Mouse (Mus musculus): ENCODE measurements at regions not wholly inside any gene's neighbourhood (a gene's known extent, or its start where the extent isn't known, plus 50 kb on each side); places are given as distances from the start of the nearest gene placed in this dataset.
A peak's percentile ranks its signal among the peaks of the same experiment; 100 is the strongest.

DNA sequence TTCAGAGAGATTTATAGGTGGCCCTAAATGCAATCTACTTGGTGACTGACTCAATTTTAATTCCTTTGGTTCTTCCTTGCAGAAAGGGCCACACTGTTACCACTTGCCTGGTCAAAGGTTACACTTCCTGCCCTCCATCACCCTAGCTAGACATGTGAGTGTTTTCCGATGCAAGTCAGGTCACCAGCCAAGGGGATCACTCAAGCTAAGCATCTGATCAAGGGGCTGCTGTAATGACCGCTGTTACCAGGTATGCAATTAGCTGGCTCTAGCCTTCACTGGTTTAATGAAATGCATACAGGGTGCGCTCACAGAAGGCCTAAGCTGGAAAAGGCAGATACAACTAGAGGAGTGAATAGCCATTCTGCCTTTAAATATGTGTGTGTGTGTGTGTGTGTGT is 105.1 kb downstream of the Mtx2 start:
- no peak overlapping the region for H3K4me2 ChIP-seq (ENCODE audit: insufficient read depth, low read depth, poor library complexity, severe bottlenecking)
- dilution Hi-C loops (cut with MboI; ENCODE audit: extremely low pct_ligation_motif_present, extremely low pct_unique_long_range_greater_than_20kb, low sequenced_read_pairs), result no loop called here
- no peaks in the 10 kb centered on the region for H3K9me3 ChIP-seq (replicated peaks; ENCODE audit: low read length)
- H3K4me1 ChIP-seq (ENCODE audit: control insufficient read depth in 1 of 2, insufficient read depth in 2 of 2), result no peaks in the 10 kb centered on the region
- H3K27ac ChIP-seq (ENCODE audit: insufficient read depth, low read depth), result no peak overlapping the region
- no peaks in the 10 kb centered on the region for H3K79me2 ChIP-seq (replicated peaks; ENCODE audit: control insufficient read depth, extremely low read depth, insufficient read depth, poor library complexity, severe bottlenecking)
- H3K36me3 ChIP-seq (replicated peaks in 1 of 2; ENCODE audit: control insufficient read depth in 1 of 2, insufficient read depth in 1 of 2, low read length in 1 of 2), result no peaks in the 10 kb centered on the region
- H3K27me3 ChIP-seq (replicated peaks), result no peaks in the 10 kb centered on the region
- no peak overlapping the region for H3K4me3 ChIP-seq (replicated peaks in 1 of 3; ENCODE audit: low read depth in 2 of 3, low read length in 2 of 3, poor library complexity in 1 of 3)
- no peak overlapping the region for H3K9ac ChIP-seq (ENCODE audit: insufficient read depth, low read depth)
- no peak for DNase-seq (ENCODE audit: extremely low read depth)
- in situ Hi-C loops (cut with MboI; ENCODE audit: low pct_ligation_motif_present, low pct_unique_long_range_greater_than_20kb, low sequenced_read_pairs), result no loop called here
- TF ChIP-seq CHD1 (IDR thresholded peaks at IDR 0.05; ENCODE audit: low read depth, low read length), result no peak
- TF ChIP-seq MEF2A (IDR thresholded peaks at IDR 0.05; ENCODE audit: borderline replicate concordance, low read depth, low read length), result no peak
- no peak for TF ChIP-seq ZMIZ1 (IDR thresholded peaks at IDR 0.05; ENCODE audit: low read depth, low read length)

- in situ Hi-C loops (cut with MboI; ENCODE audit: low pct_ligation_motif_present, low pct_unique_long_range_greater_than_20kb, low sequenced_read_pairs), result no loop called here
- Histone ChIP-seq H3K9ac (ENCODE audit: insufficient read depth, low read depth) (no peak overlapping the region), H3K79me2 (replicated peaks; ENCODE audit: control insufficient read depth, extremely low read depth, insufficient read depth, poor library complexity, severe bottlenecking) (no peaks in the 10 kb centered on the region), H3K4me2 (ENCODE audit: insufficient read depth, low read depth, poor library complexity, severe bottlenecking) (no peak overlapping the region), H3K27me3 (replicated peaks) (no peaks in the 10 kb centered on the region), H3K27ac (ENCODE audit: insufficient read depth, low read depth) (no peak overlapping the region), H3K36me3 (replicated peaks in 1 of 2; ENCODE audit: control insufficient read depth in 1 of 2, insufficient read depth in 1 of 2, low read length in 1 of 2) (no peaks in the 10 kb centered on the region), H3K4me1 (ENCODE audit: control insufficient read depth in 1 of 2, insufficient read depth in 2 of 2) (peaks cover 0 to 2% of the 10 kb centered on the region in 2 experiments; a peak in 1 of 4 replicates), H3K9me3 (replicated peaks; ENCODE audit: low read length) (no peaks in the 10 kb centered on the region), H3K4me3 (replicated peaks in 1 of 3; ENCODE audit: low read depth in 2 of 3, low read length in 2 of 3, poor library complexity in 1 of 3) (no peak overlapping the region)
- dilution Hi-C loops (cut with MboI; ENCODE audit: extremely low pct_ligation_motif_present, extremely low pct_unique_long_range_greater_than_20kb, low sequenced_read_pairs), result no loop called here
- DNase-seq (ENCODE audit: extremely low read depth), result no peak
- TF ChIP-seq BHLHE40 (IDR thresholded peaks at IDR 0.05; ENCODE audit: low read depth, low read length) (0 out of 2 replicates have a peak, but pooled peaks have one; percentile 7), MAFK (IDR thresholded peaks at IDR 0.05; ENCODE audit: insufficient replicate concordance, low read length) (no peak)
These were observed 107.6 kb downstream of the Mtx2 start for GRCm38 (mm10) chr2:74933190-74933589.

- H3K27ac ChIP-seq (ENCODE audit: insufficient read depth, low read depth), result no peak overlapping the region
- no peaks in the 10 kb centered on the region for H3K27me3 ChIP-seq (replicated peaks)
- H3K4me3 ChIP-seq (replicated peaks in 1 of 3; ENCODE audit: low read depth in 2 of 3, low read length in 2 of 3, poor library complexity in 1 of 3), result no peak overlapping the region
- peaks cover 0 to 2% of the 10 kb centered on the region in 2 experiments; a peak in 1 of 4 replicates for H3K4me1 ChIP-seq (ENCODE audit: control insufficient read depth in 1 of 2, insufficient read depth in 2 of 2)
- in situ Hi-C loops (cut with MboI; ENCODE audit: low pct_ligation_motif_present, low pct_unique_long_range_greater_than_20kb, low sequenced_read_pairs), result no loop called here
- DNase-seq (ENCODE audit: extremely low read depth), result no peak
- H3K9me3 ChIP-seq (replicated peaks; ENCODE audit: low read length), result no peaks in the 10 kb centered on the region
- no peak overlapping the region for H3K4me2 ChIP-seq (ENCODE audit: insufficient read depth, low read depth, poor library complexity, severe bottlenecking)
- no peaks in the 10 kb centered on the region for H3K79me2 ChIP-seq (replicated peaks; ENCODE audit: control insufficient read depth, extremely low read depth, insufficient read depth, poor library complexity, severe bottlenecking)
- dilution Hi-C loops (cut with MboI; ENCODE audit: extremely low pct_ligation_motif_present, extremely low pct_unique_long_range_greater_than_20kb, low sequenced_read_pairs), result no loop called here
- TF ChIP-seq CTCF (conservative IDR thresholded peaks at IDR 0.05 in 1 of 2, IDR thresholded peaks at IDR 0.05 in 1 of 2; ENCODE audit: low read depth in 2 of 2, low read length in 2 of 2), result no peak
- TF ChIP-seq MAX (IDR thresholded peaks at IDR 0.05; ENCODE audit: low read length), result no peak
- TF ChIP-seq SIN3A (IDR thresholded peaks at IDR 0.05; ENCODE audit: low read length), result no peak
- no peak for TF ChIP-seq CHD1 (IDR thresholded peaks at IDR 0.05; ENCODE audit: low read depth, low read length)
- no peak for TF ChIP-seq RAD21 (IDR thresholded peaks at IDR 0.05; ENCODE audit: low read depth, low read length)
- no peak for TF ChIP-seq NRF1 (IDR thresholded peaks at IDR 0.05; ENCODE audit: low read depth, low read length)
- no peak for TF ChIP-seq IRF4 (IDR thresholded peaks at IDR 0.05; ENCODE audit: low read depth, low read length)
- no peak overlapping the region for H3K9ac ChIP-seq (ENCODE audit: insufficient read depth, low read depth)
- H3K36me3 ChIP-seq (replicated peaks in 1 of 2; ENCODE audit: control insufficient read depth in 1 of 2, insufficient read depth in 1 of 2, low read length in 1 of 2), result no peaks in the 10 kb centered on the region
These were observed 108.2 kb downstream of the Mtx2 start for GRCm38 (mm10) chr2:74933771-74934170.
